Mouse (Mus musculus): ENCODE results near the gene Tmem132d. TPM values are rescaled to one million over a fixed set of nuclear protein-coding genes. Genes with fewer than 3 reads are reported as not detected.

Gene Tmem132d
- polyA plus RNA-seq, 1 experiment from 2014 or later, result 0.73 TPM

DNA sequence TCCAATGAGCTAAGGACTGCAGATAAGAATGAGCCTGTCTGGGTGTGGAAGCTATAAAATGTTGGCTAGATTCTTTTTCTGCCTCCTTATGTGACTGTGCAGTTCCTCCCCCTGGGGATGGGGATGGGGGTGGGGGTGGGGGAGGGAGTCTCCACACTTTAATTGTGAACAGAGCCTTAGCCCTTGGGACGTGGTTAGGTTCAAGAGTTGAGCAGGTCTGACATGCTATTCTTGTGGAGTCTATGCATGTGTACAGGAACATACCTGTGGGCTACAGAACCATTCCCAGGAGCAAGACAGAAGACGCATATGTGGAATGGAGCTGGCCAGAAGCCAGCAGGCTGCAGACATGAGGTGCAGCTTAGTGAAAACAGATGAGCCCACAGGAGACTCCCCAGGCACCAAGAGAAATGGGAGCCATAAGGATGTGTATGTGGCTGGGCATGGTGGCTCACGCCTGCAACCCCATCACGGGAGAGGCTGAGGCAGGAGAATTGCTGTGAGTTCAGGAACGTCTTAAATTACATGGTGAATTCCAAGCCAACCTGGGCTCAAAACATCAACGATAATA is 240.3 kb downstream of the Tmem132d start:
- H3K36me3 ChIP-seq (replicated peaks), result no peaks in the 10 kb centered on the region
- WGBS, result 82% methylated on average over 6 of the region's 6 CpGs
- H3K27ac ChIP-seq, result no peak overlapping the region
- DNase-seq (ENCODE audit: extremely low spot score, low spot score), result no peak
- no peak overlapping the region for H3K4me3 ChIP-seq
- peaks cover 20% of the 10 kb centered on the region for H3K4me1 ChIP-seq
- H3K9me3 ChIP-seq, result no peaks in the 10 kb centered on the region
- H3K27me3 ChIP-seq (ENCODE audit: poor library complexity, severe bottlenecking), result no peaks in the 10 kb centered on the region

DNA sequence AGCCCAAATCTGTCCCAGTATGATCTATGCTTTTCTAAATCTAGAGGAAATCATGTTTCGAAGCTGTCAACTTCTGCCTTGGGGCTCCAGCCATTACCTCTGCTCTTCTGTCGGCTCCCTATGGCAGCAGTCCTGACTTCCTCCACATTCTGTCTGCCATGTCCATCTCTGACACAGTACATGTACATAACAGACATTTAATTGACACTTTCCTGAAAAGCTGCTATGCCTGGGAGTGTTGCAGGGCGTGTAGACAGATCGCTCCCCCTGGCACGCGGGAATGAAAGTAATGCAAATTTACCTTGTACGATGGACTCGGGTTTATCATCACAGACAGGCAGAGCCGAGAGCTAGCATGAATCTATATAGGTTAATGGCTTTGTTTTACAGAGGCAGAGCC is 241.2 kb downstream of the Tmem132d start:
- 88% methylated on average over 9 of the region's 9 CpGs for WGBS
- H3K9me3 ChIP-seq, result no peaks in the 10 kb centered on the region

DNA sequence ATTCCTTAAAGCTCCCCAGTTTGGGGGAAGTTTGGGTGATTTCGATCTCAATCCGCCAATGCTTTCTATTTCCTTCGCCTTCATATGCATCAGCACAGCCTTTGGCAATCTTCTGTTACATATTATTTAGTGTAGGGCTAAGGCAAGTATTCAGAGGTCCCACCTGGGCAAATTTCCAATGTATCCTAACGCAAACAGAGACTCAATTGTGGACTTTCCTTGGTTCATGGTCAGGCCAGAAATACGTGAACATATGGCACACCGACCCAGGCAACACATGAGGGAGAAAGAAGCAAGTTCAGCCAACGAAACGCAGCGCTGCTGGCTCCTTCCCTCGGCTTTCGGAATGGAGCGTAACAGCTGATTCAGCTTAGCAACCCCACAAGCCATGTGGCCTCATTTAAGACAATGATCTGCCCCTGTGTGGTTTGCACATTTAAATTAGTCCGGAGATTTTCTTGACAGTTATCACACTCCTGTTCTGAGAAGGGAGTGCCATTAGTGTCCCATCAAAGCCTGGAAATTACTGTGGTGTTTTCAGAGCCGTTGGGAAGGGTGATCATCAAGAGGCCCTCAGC is 242.5 kb downstream of the Tmem132d start:
- WGBS, result 89% methylated on average over 14 of the region's 14 CpGs
- DNase-seq (ENCODE audit: extremely low spot score, low spot score), result no peak

More for the DNA sequence above, 241.2 kb downstream of the Tmem132d start:
- H3K27me3 ChIP-seq (ENCODE audit: poor library complexity, severe bottlenecking), result no peaks in the 10 kb centered on the region
- H3K36me3 ChIP-seq (replicated peaks), result no peaks in the 10 kb centered on the region
- H3K27ac ChIP-seq, result no peak overlapping the region
- DNase-seq (ENCODE audit: extremely low spot score, low spot score), result no peak
- no peak overlapping the region for H3K4me3 ChIP-seq
- peaks cover 20% of the 10 kb centered on the region for H3K4me1 ChIP-seq

DNA sequence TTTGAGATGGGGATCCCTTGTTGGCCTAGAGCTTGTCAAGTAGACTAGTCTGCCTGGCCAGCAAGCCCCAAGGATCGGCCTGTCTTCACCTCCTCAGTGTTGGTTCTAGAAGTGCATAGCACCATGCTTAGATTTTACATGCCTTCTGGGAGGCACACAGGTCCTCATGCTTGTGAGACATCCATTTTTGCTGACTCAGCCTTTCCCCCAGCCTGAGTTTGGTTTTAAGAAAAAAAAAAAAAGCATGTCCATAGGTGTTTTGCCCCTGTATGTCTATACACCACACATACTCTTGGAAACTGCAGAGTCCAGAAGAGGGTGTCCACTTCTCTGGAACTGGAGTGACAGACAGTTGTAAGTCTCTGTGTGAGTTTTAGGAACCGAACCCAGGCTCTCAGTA is 256.6 kb downstream of the Tmem132d start:
- Histone ChIP-seq H3K36me3 (replicated peaks) (no peaks in the 10 kb centered on the region), H3K9me3 (no peaks in the 10 kb centered on the region), H3K27me3 (ENCODE audit: poor library complexity, severe bottlenecking) (no peaks in the 10 kb centered on the region), H3K4me1 (no peaks in the 10 kb centered on the region), H3K27ac (no peak overlapping the region), H3K4me3 (no peak overlapping the region)
- DNase-seq (ENCODE audit: extremely low spot score, low spot score), result no peak
- 95% methylated on average over 2 of the region's 2 CpGs for WGBS

More for the DNA sequence above, 242.5 kb downstream of the Tmem132d start:
- Histone ChIP-seq H3K4me1 (peaks cover 20% of the 10 kb centered on the region), H3K4me3 (no peak overlapping the region), H3K27ac (no peak overlapping the region), H3K36me3 (replicated peaks) (no peaks in the 10 kb centered on the region), H3K9me3 (no peaks in the 10 kb centered on the region), H3K27me3 (ENCODE audit: poor library complexity, severe bottlenecking) (no peaks in the 10 kb centered on the region)

DNA sequence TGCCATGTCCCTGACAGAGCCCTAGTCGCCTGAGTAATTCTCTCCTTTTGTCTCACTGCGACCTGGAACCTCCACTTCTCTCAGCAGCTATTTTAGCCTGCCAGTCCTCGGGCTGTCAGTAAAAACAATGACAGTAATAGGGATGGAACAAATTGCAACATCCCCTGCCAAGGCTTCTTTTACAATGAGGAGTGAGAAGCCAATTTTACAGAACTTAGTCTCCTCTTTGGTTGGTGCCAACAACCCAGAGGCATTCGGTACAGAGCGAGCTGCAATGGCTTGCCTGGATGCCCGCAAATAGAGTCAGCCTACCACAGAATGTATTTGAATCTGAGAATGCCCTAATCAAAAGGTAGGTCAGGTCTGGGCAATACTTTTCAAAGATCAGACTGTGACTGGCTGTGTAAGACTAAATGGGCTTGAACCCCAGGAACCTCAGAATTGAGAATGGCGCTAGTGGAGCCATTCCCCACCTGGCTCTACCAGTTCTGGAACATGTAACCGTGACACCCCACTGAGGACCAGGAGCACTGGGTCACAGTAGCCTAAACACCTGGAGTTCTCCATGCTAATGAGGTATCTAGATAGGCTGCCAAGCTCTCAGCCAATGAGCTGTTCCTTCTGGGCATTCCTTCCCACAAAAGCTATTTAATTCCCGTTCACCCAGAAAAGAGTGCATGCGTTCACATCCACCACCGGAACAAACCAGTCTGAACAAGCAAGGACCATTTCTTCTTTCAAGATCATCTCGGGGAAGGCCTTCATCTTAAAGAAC is 273.8 kb downstream of the Tmem132d start:
- Histone ChIP-seq H3K4me3 (no peak overlapping the region), H3K36me3 (replicated peaks) (no peaks in the 10 kb centered on the region), H3K4me1 (no peaks in the 10 kb centered on the region), H3K27ac (no peak overlapping the region), H3K27me3 (ENCODE audit: poor library complexity, severe bottlenecking) (no peaks in the 10 kb centered on the region), H3K9me3 (no peaks in the 10 kb centered on the region)
- no peak for DNase-seq (ENCODE audit: extremely low spot score, low spot score)
- 85% methylated on average over 12 of the region's 12 CpGs for WGBS

DNA sequence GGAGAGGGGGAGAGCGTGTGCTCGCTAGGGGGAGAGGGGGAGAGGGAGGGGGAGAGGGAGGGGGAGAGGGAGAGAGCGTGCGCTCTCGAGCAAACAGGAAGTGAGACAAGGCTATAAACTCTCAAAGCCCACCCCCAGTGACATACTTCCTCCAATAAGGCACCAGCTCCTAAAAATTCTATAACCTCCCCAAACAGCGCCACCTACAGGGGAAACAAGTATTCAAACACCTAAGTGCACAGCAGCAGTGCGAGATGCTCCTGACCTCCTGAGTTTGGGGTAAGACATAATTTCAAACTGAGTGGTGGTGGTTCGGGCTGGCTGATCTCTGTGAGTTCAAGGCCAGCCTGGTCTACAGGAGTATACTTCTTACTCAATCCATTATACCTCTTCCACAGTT is 281.4 kb downstream of the Tmem132d start:
- no peaks in the 10 kb centered on the region for H3K4me1 ChIP-seq
- no peaks in the 10 kb centered on the region for H3K27me3 ChIP-seq (ENCODE audit: poor library complexity, severe bottlenecking)
- H3K27ac ChIP-seq, result no peak overlapping the region
- H3K4me3 ChIP-seq, result no peak overlapping the region
- H3K36me3 ChIP-seq (replicated peaks), result no peaks in the 10 kb centered on the region
- 85% methylated on average over 4 of the region's 8 CpGs for WGBS
- no peak for DNase-seq (ENCODE audit: extremely low spot score, low spot score)
- no peaks in the 10 kb centered on the region for H3K9me3 ChIP-seq

DNA sequence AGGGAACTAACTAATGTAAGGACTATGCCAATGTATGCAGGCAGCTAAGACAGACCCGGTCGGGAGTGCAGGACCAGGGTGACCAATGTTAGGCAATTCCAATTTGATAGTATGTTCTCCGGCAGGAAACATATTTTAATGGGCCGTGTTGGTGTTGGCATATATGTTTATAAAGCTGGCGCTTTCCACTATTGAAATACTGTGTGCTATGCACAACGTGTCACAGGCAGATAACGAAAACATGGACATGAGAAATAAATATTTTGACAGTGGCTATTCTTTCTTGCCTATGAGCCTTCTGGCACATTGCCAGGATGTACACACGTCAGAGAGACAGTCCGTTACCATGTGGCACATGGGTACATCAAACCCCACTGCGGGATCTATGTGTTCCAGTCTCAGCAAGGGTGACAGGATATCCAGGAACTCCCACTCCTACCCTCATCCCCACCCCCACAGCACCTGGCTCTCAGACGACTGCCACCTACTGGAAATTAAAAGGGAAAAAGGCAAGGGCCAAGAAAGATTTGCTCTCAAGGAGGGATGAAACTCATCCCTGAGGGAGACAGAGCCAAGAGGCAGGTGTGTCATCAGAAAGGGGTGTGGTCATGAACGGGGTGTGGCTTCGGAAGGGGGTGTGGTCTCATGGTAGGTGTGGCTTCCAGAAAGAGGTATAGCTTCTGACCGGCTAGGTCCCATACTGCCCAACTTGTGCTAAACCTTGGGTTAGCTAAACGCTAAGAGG is 285.8 kb downstream of the Tmem132d start:
- Histone ChIP-seq H3K4me1 (no peaks in the 10 kb centered on the region), H3K27ac (no peak overlapping the region), H3K4me3 (no peak overlapping the region), H3K36me3 (replicated peaks) (no peaks in the 10 kb centered on the region), H3K27me3 (ENCODE audit: poor library complexity, severe bottlenecking) (no peaks in the 10 kb centered on the region), H3K9me3 (no peaks in the 10 kb centered on the region; the same call in 1 of the 2 replicates)
- 91% methylated on average over 15 of the region's 15 CpGs for WGBS
- DNase-seq (ENCODE audit: extremely low spot score, low spot score), result no peak

DNA sequence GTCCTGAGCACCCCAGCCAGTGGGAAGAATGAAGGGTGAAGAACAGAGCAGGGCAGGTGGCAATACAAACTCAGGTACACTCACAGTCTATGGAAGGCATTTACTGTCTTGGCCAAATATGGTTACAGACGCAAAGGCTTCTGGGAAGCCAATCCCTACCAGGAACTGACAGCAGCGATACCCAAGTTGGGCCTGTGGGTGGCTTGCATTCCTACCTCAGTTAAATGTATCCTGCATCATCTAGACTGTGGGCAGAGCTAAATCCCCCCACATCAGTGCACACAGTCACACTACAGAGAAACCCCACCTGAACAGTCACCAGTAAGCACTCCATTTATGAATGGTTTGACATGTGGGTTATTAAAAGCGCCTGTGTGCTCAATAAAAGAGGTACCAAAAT is 288.1 kb downstream of the Tmem132d start:
- no peaks in the 10 kb centered on the region; the same call in 1 of the 2 replicates for H3K9me3 ChIP-seq
- H3K27me3 ChIP-seq (ENCODE audit: poor library complexity, severe bottlenecking), result no peaks in the 10 kb centered on the region
- DNase-seq (ENCODE audit: extremely low spot score, low spot score), result no peak
- no peak overlapping the region for H3K4me3 ChIP-seq
- H3K36me3 ChIP-seq (replicated peaks), result no peaks in the 10 kb centered on the region
- 92% methylated on average over 3 of the region's 3 CpGs for WGBS
- H3K27ac ChIP-seq, result no peak overlapping the region
- H3K4me1 ChIP-seq, result no peaks in the 10 kb centered on the region

DNA sequence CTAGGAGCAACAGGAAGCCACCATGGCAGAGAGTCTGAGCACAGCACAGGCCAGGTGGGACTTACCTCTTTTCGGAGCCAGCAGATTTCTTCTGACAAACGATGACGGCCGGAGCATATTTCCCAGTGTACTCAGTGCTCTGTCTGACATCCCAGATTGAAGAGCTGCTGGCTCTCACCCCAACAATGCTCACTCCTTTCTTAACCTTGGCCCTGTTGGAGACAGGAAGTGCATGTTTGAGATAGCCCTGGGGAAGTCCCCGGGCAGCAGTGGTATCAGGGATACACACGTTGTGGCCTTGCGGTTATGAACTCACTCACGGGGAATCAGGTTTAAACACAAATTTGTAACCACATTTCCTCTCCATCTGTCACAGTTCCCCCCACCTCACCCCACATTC is 296.1 kb downstream of the Tmem132d start:
- Histone ChIP-seq H3K9me3 (no peaks in the 10 kb centered on the region), H3K27ac (no peak overlapping the region), H3K36me3 (replicated peaks) (no peaks in the 10 kb centered on the region), H3K27me3 (ENCODE audit: poor library complexity, severe bottlenecking) (no peaks in the 10 kb centered on the region), H3K4me1 (no peaks in the 10 kb centered on the region), H3K4me3 (no peak overlapping the region)
- WGBS, result 86% methylated on average over 8 of the region's 8 CpGs
- no peak for DNase-seq (ENCODE audit: extremely low spot score, low spot score)

DNA sequence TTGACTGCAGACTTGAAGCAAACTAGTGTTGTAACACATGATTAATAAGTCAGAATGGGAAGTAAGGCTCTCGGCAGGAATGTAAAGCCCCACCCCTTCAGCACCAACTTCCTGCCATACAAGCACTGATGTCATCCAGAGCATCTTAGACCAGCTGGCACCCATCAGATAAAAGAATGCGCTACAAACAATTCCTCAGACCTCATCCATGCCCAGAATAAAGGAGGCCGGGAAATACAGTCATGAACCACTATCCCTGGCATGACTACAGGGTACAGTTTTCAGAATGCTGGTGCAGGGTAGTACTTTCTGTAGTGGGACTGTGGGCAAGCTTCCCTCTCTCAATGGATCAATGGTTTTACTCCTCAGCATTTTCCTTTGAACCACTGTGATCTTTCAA is 310.2 kb downstream of the Tmem132d start:
- Histone ChIP-seq H3K36me3 (replicated peaks) (no peaks in the 10 kb centered on the region), H3K4me3 (no peak overlapping the region), H3K27me3 (ENCODE audit: poor library complexity, severe bottlenecking) (no peaks in the 10 kb centered on the region), H3K9me3 (no peaks in the 10 kb centered on the region), H3K27ac (no peak overlapping the region), H3K4me1 (no peaks in the 10 kb centered on the region)
- 84% methylated on average over 3 of the region's 3 CpGs for WGBS
- DNase-seq (ENCODE audit: extremely low spot score, low spot score), result no peak

DNA sequence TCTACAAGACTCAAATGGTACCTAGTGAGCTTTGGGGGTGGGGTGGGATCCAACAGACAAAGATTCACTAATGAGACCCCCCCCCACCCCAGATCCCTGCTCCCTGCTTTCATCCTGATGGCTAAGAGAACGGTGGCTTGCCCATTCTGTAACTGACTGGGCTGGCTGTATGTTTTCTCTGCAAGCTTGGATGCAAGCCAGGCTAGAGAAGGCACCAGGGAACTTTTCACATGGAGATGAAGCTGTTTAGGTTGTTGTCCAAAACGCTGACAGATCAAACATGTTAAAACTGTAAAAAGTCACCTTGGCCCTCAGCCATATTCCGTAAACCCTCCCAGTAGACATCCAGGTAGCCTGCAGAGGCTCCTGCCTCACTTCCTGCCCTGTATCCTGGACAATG is 313.7 kb downstream of the Tmem132d start:
- Histone ChIP-seq H3K27ac (no peak overlapping the region), H3K9me3 (no peaks in the 10 kb centered on the region), H3K4me3 (no peak overlapping the region), H3K27me3 (ENCODE audit: poor library complexity, severe bottlenecking) (no peaks in the 10 kb centered on the region), H3K36me3 (replicated peaks) (no peaks in the 10 kb centered on the region), H3K4me1 (no peaks in the 10 kb centered on the region)
- no peak for DNase-seq (ENCODE audit: extremely low spot score, low spot score)
- WGBS, result 79% methylated on average over 3 of the region's 3 CpGs

DNA sequence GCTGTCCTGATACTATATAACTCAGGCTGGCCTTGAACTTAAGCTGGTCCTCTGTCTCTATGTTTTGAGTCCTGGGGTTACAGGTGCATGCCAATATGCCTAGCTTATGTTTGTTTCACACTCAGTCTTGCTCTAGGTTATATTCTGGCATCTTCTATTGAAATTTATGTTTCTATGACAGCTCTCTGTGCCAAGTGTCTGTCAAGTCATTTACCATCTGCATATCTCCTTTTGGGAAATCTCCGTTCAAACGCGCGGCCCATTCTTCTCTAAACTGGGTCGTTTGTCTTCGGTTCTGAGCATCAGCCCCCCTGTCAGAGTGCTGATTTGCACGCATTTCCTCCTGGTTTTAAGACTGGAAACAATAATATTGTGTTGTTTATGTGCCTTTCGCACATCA is 319.8 kb downstream of the Tmem132d start:
- 91% methylated on average over 8 of the region's 8 CpGs for WGBS
- H3K4me3 ChIP-seq, result no peak overlapping the region
- no peaks in the 10 kb centered on the region for H3K36me3 ChIP-seq (replicated peaks)
- no peak overlapping the region for H3K27ac ChIP-seq
- no peaks in the 10 kb centered on the region for H3K27me3 ChIP-seq (ENCODE audit: poor library complexity, severe bottlenecking)
- DNase-seq (ENCODE audit: extremely low spot score, low spot score), result no peak
- H3K9me3 ChIP-seq, result peaks cover 7% of the 10 kb centered on the region; the same call in 1 of the 2 replicates
- H3K4me1 ChIP-seq, result no peaks in the 10 kb centered on the region

DNA sequence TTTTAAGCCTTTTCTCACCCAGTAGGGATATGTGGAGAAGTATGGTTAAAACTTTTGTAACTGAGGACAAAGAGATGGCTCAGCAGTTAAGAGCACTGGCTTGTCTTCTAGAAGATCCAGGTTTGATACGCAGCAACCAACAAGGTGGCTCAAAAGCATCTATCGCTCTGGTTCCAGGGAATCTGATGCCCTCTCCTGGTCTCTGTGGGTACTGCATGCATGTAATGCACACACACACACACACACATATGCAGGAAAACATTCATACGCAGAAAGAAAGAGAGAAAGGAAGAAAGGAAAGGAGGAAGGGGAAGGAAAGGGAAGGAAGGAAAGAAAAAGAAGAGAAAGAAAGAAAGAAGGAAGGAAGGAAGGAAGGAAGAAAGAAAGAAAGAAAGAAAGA is 320.4 kb downstream of the Tmem132d start:
- DNase-seq (ENCODE audit: extremely low spot score, low spot score), result no peak

More for the DNA sequence above, 320.4 kb downstream of the Tmem132d start:
- WGBS, result 95% methylated on average over 3 of the region's 3 CpGs
- H3K36me3 ChIP-seq (replicated peaks), result no peaks in the 10 kb centered on the region
- no peak overlapping the region for H3K27ac ChIP-seq
- no peaks in the 10 kb centered on the region for H3K27me3 ChIP-seq (ENCODE audit: poor library complexity, severe bottlenecking)
- peaks cover 7% of the 10 kb centered on the region; the same call in 1 of the 2 replicates for H3K9me3 ChIP-seq
- H3K4me3 ChIP-seq, result no peak overlapping the region
- H3K4me1 ChIP-seq, result no peaks in the 10 kb centered on the region
